Mouse (Mus musculus) cerebellum, adult 11 months (tissue): ENCODE results near the gene Defb19.

Experiments
- DNase-seq: peaks from one replicate; pipeline ENCODE4 v3.0.0; 2022

Gene Defb19

GRCm38 (mm10) chr2:152580612-152581011 lies 500 bp upstream of the Defb19 start:
- no peak for DNase-seq

- DNase-seq, result no peak
Observed at GRCm38 (mm10) chr2:152573484-152573883, 6.6 kb downstream of the Defb19 start.

DNA sequence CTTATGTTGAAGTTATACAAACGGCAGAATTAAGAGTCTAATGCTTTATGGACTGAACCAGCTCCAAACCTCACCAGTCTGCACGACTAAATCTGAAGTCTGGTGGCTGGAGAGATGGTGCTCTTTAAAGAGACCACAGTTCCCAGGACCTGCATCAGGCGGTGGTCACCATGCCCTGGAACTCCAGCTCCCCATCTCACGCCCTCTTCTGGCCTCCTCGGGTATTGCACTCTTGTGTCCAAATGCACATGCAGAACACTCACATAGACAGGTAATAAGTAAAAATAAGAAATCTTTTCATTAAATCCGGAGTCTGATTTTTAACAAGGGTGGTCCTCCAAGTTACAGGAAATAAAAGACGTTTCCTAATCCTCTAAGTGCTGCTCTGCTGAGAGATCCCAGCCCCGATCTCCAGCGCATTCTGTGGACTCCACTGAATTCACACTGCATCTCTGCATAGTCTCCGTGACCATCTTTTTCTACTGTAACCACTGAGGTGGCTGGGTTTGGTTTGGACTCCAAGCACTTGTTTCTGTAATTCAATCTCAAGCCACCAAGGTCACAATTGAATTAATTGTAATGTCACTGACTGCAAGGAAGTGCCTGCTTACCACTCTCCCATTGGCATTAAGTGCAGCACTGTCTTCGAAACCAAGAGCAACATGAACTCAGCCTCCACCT lies 7.9 kb downstream of the Defb19 start, which contains the start of gene Defb21:
Gene Defb21 (plus strand): TSS at position 631 of the 681 bp plus-strand sequence.
- no peak for DNase-seq

GRCm38 (mm10) chr2:152570313-152570712 lies 9.8 kb downstream of the Defb19 start:
- no peak for DNase-seq

- no peak for DNase-seq
Observed at GRCm38 (mm10) chr2:152569881-152570280, 10.2 kb downstream of the Defb19 start.

DNA sequence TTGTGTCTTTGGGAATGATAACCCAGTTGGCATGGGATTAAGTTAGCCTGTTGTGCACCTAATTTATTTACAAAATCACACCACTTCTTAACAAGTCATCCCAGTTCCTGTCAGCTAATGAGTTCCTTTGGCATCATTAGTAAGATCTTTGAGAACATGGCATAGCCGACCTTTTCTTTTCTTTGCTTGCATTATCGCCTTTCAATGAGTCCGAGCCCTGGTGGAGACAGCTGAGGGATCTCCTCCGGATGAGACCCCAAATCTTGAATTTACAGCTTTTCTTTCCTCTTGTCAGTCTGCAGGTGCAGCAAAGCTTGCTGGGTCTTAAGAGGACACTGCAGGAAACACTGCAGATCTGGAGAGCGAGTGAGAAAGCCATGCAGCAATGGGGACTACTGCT lies 11.1 kb downstream of the Defb19 start, which contains the start of gene Gm17416:
Gene Gm17416 (plus strand): TSS at position 301 of the 400 bp plus-strand sequence.
- no peak for DNase-seq

DNA sequence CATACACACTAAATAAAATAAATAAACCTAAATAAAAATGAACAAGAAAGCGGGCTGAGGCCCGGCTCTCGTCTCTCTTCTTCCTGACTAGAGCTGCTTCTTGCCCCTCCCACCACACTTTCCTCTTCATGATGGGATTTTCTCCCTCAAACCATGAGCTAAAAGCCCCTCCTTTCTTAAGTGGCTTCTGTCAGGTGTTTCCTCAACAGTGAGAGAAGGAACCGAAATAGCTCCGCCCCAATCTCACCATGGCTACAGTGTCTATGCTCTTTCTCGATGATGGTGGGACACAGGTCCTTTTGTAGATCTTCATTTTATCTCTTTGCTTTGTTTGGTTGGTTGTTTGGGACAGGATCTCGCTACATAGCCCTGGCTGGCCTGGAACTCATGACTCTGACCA lies 23.5 kb downstream of the Defb19 start:
- DNase-seq, result no peak

DNA sequence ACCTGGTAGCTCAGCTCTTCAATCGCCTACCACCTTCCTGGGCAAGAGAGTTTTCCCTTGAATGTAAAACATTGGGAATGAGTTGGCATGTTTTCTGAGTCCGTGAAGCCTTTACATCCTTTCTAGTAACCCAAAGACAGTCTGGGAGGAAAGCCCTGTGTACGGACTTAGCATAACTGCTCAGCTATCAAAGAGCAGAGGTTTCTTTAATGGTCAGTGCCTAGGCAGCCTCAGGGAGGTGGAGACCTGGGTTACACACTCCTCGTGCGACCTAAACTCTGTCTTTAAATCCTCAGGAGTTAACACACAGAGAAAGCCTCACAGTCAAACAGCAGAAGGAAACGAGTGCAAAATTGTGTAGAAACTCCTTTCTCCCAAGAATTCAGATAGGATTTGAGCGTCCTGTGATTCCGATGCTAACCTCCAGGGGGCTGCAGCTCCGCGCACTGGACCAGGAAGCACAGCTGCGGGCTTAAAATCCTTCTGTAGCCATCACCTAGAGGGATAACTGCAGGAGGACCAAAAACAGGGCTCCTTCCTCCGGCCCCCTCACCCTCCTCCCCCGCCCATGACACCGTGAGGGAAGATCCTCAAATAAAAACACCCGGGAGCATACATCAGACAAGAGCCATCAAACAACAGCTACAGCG lies 26.2 kb downstream of the Defb19 start:
- peak; percentile 14 for DNase-seq

GRCm38 (mm10) chr2:152548124-152548523 lies 32.0 kb downstream of the Defb19 start:
- no peak for DNase-seq

DNA sequence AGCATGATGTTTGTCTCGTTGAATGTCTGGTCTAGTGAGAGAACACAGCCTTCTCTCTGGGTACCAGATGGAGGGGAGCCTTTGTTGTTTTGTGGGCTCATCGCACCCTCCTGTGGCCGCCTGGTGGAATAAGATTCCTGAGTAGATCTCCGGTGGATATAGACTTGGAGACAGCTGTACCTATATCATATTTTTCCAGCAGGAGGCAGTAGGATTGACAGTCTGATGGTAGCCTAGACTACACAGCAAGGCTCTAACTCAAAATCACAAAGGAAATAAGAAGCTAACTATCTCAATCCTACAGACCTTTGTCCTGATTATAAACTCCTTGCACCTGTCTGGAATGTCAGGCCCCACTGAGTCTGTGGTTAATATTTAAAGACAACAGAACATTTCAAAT lies 35.4 kb downstream of the Defb19 start:
- DNase-seq, result peak; percentile 4

GRCm38 (mm10) chr2:152543478-152543877 lies 36.6 kb downstream of the Defb19 start:
- DNase-seq, result no peak

- no peak for DNase-seq
Observed at GRCm38 (mm10) chr2:152542897-152543296, 37.2 kb downstream of the Defb19 start.

GRCm38 (mm10) chr2:152541979-152542378 lies 38.1 kb downstream of the Defb19 start:
- no peak for DNase-seq

DNA sequence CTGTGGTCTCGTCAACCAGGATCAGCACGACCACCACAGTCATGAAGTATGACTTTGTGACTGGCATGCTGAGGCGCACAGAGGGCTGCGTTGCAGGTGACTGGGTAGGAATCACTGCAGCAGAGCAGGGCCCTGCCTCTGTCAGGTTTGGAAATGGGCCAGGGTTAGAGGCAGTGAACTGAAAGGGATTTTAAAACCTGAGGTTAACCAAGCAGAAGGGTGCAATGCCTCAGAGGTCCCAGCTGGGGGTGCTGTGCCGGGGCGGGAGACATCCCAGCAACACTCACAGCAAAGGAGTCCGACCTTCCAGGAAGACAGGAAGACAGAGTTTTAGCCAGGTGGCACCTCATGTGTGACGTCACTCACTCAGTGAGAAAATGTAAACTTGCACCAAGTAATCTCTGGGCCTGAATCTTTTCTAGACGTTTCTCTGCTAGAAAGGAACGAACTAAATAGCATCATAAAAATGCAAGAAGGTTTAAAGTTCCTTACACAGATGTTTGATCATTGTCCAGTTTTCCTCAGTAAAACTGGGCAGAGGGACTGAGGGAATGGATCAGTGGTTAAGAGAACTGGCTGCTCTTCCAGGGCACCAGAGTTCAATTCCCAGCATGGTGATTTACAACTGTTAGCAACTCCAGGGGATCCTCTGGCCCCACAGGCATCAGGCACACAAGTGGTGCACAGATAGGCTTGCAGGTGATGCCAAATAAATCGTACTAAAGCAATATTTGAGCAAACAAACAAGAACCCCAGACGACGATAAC lies 40.0 kb downstream of the Defb19 start, which contains the start of gene Defb29:
Gene Defb29 (minus strand): TSS at position 155 of the 767 bp plus-strand sequence.
- no peak for DNase-seq
